Mouse (Mus musculus): ENCODE data around the gene Lcn2.

- TF ChIP-seq CTCF (conservative IDR thresholded peaks at IDR 0.05; ENCODE audit: insufficient read depth, insufficient read length, low read depth, low read length): no peak
- no peak for TF ChIP-seq POLR2A (IDR thresholded peaks at IDR 0.05; ENCODE audit: low read depth, low read length)
These were observed 41.0 kb downstream of the Lcn2 start for GRCm38 (mm10) chr2:32347019-32347418.
